Mouse (Mus musculus): Measurements from ENCODE around the gene Nrde2. TPM values are rescaled to one million over a fixed set of nuclear protein-coding genes. Genes with fewer than 3 reads are reported as not detected.

The Nrde2 gene
- total RNA-seq, 2 experiments from 2014 or later, result 15.0 to 15.5 TPM

GRCm38 (mm10) chr12:100090750-100091149, 68.7 kb downstream of the Nrde2 start:
- intact Hi-C loops (cut with DNase I), result no loop called here
- DNase-seq (ENCODE audit: low spot score in 2 of 2), result no peak

GRCm38 (mm10) chr12:100089265-100089664, 70.2 kb downstream of the Nrde2 start:
- intact Hi-C loops (cut with DNase I), result no loop called here

GRCm38 (mm10) chr12:100088026-100088425, 71.4 kb downstream of the Nrde2 start:
- intact Hi-C loops (cut with DNase I), result no loop called here
- no peak for DNase-seq (ENCODE audit: low spot score in 2 of 2)

More at GRCm38 (mm10) chr12:100089265-100089664, 70.2 kb downstream of the Nrde2 start:
- DNase-seq (ENCODE audit: low spot score in 2 of 2), result no peak

- no peak for DNase-seq (ENCODE audit: low spot score in 2 of 2)
- intact Hi-C loops (cut with DNase I), result no loop called here
These were observed 79.7 kb downstream of the Nrde2 start for GRCm38 (mm10) chr12:100079636-100080286.

- intact Hi-C loops (cut with DNase I), result no loop called here
- DNase-seq (ENCODE audit: low spot score in 2 of 2), result no peak
These were observed 83.7 kb downstream of the Nrde2 start for GRCm38 (mm10) chr12:100075715-100076114.

Other genes with a start within 250 kb of the Nrde2 start
- gene Kcnk13, start 195.2 kb downstream of the Nrde2 start, total RNA-seq (2021), result 1 to 10 TPM; 4.8 to 6.4 TPM
- 100 to 1,000 TPM; 191 to 192 TPM for gene Psmc1, start 49.5 kb downstream of the Nrde2 start, total RNA-seq (2021)
- 1,000 to 10,000 TPM; 2,240 to 2,371 TPM for gene Calm1, start 39.8 kb upstream of the Nrde2 start, total RNA-seq (2021)

All from left cerebral cortex, postnatal 14 days (tissue).